Mouse (Mus musculus) adrenal gland, postnatal 4 days (tissue): ENCODE measurements around the gene Igdcc4. TPM values are rescaled to one million over a fixed set of nuclear protein-coding genes. Genes with fewer than 3 reads are reported as not detected.
"Not testable (repeated sequence)": the region's sequence is repeated elsewhere in the genome, so short reads cannot be mapped to it uniquely, and the experiment has no call there.

ENCODE experiments used
- DNase-seq, 2 experiments: peaks; one replicate each; pipeline ENCODE4 v3.0.0; 2021 to 2022; ENCODE audit warnings: low spot score in 2 of 2, mixed read lengths in 2 of 2
- long read RNA-seq, 2 experiments: library from polyadenylated mRNA; stranded (forward); transcript quantifications; one replicate each; pipeline ENCODE4 v2.0.0; 2021
- total RNA-seq, 2 experiments: library from RNA; stranded (reverse); gene quantifications; 2 replicates each; pipeline ENCODE4 v1.2.3; 2021

Igdcc4 gene
- total RNA-seq: 10 to 100 TPM; 36.6 to 41.9 TPM
- long read RNA-seq, experiment 1, full-length matches to known transcripts: 4 of 19 reads
- long read RNA-seq, experiment 1, partial matches to known transcripts: 10 of 19 reads
- long read RNA-seq, experiment 1, other reads (novel, unspliced or antisense): 5 of 19 reads
- long read RNA-seq, experiment 2, full-length matches to known transcripts: 3 of 27 reads
- long read RNA-seq, experiment 2, partial matches to known transcripts: 11 of 27 reads
- long read RNA-seq, experiment 2, other reads (novel, unspliced or antisense): 13 of 27 reads

- no peak for DNase-seq
Measured at GRCm38 (mm10) chr9:65100991-65101685, at the start of gene Igdcc4. TSS of gene Igdcc4 (plus strand) at chr9:65101486.

GRCm38 (mm10) chr9:65064251-65064650 is 37.0 kb upstream of the Igdcc4 start:
- no peak for DNase-seq

GRCm38 (mm10) chr9:65070587-65070986 is 30.7 kb upstream of the Igdcc4 start:
- DNase-seq: no peak

- DNase-seq: no peak
Measured at GRCm38 (mm10) chr9:65073555-65073954, 27.7 kb upstream of the Igdcc4 start.

GRCm38 (mm10) chr9:65074251-65074650 is 27.0 kb upstream of the Igdcc4 start:
- DNase-seq: no peak

GRCm38 (mm10) chr9:65074855-65075493 is 26.3 kb upstream of the Igdcc4 start:
- no peak for DNase-seq

GRCm38 (mm10) chr9:65077536-65077935 is 23.8 kb upstream of the Igdcc4 start:
- DNase-seq: no peak

GRCm38 (mm10) chr9:65080141-65080540 is 21.1 kb upstream of the Igdcc4 start:
- not testable (repeated sequence) for DNase-seq

- DNase-seq: no peak
Measured at GRCm38 (mm10) chr9:65083075-65083765, 18.1 kb upstream of the Igdcc4 start.

GRCm38 (mm10) chr9:65084198-65084807 is 17.0 kb upstream of the Igdcc4 start:
- DNase-seq: no peak

- no peak for DNase-seq
Measured at GRCm38 (mm10) chr9:65085270-65085669, 16.0 kb upstream of the Igdcc4 start.

GRCm38 (mm10) chr9:65086801-65087200 is 14.5 kb upstream of the Igdcc4 start:
- no peak for DNase-seq

GRCm38 (mm10) chr9:65087490-65087889 is 13.8 kb upstream of the Igdcc4 start:
- DNase-seq: no peak

GRCm38 (mm10) chr9:65094237-65094636 is 7.0 kb upstream of the Igdcc4 start:
- peak; percentile 37 to 41 for DNase-seq

- peak; percentile 16 to 46 for DNase-seq
Measured at GRCm38 (mm10) chr9:65101686-65102376, 545 bp downstream of the Igdcc4 start.

- no peak for DNase-seq
Measured at GRCm38 (mm10) chr9:65102377-65103172, 1.3 kb downstream of the Igdcc4 start.

- no peak for DNase-seq
Measured at GRCm38 (mm10) chr9:65103173-65103752, 2.0 kb downstream of the Igdcc4 start.

GRCm38 (mm10) chr9:65106821-65107220 is 5.5 kb downstream of the Igdcc4 start:
- no peak for DNase-seq

GRCm38 (mm10) chr9:65107893-65108292 is 6.6 kb downstream of the Igdcc4 start:
- no peak for DNase-seq
